Mouse (Mus musculus) embryonic stem cell, embryonic (primary cell): ENCODE results near the gene Yap1.
"Not testable (repeated sequence)": the region's sequence is repeated elsewhere in the genome, so short reads cannot be mapped to it uniquely, and the experiment has no call there.

ENCODE experiments used
- CTCF ChIA-PET, 4 experiments: fragments of 300-600 bp in 2 of 4; fragments of 350-600 bp in 2 of 4; sonication (Branson Sonifier 250); formaldehyde crosslinking; loops; one replicate each; lab custom pipeline; 2022; ENCODE audit warnings: inconsistent platforms in 2 of 4; lab: Charles Lee
- POLR2A ChIA-PET, 4 experiments: fragments of 300-600 bp in 2 of 4; fragments of 350-600 bp in 2 of 4; sonication (Branson Sonifier 250); formaldehyde crosslinking; loops; one replicate each; lab custom pipeline; 2022; ENCODE audit warnings: antibody characterized with exemption in 4 of 4, inconsistent platforms in 1 of 4; lab: Charles Lee

The Yap1 gene

GRCm38 (mm10) chr9:7902311-7902710, 102.1 kb downstream of the Yap1 start:
- POLR2A ChIA-PET = interaction anchor here in 2 of 4 experiments (0.5 to 3.3 kb wide), 8 partner anchors 25 to 138 kb away, joined by 3 to 13 read pairs (median 4); partner anchors contain the start of genes Birc2 (in 2 of the 2), Tmem123 (in 2 of the 2) and Birc3 (in 1 of the 2)
- CTCF ChIA-PET = interaction anchor here in 1 of 4 experiments (0.7 to 1.2 kb wide), 2 partner anchors 65 to 514 kb away, joined by 3 to 4 read pairs; partner anchors contain the start of gene Birc2

DNA sequence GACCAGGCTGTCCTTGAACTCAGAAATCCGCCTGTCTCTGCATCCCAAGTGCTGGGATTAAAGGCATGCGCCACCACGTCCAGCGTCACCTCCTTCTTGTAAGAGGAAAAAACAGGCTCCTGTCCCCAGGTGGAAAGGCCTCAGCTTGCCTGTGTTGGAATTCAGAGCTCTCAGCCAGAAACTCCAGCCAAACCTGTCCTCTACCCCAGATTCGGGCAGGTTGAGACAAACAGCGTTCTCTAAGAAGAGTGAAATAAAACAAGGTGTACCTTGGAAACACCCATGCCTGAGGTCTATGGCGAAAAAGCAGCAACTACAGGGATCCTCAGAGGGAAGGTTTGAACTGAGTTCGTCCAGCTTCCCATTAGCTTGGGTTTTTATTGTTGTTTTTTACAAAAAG, 103.4 kb downstream of the Yap1 start:
- POLR2A ChIA-PET = interaction anchor here in 2 of 4 experiments (0.5 to 3.3 kb wide), 4 partner anchors 29 to 65 kb away, joined by 3 to 13 read pairs (median 6); partner anchors contain the start of gene Birc2 (in 2 of the 2)

GRCm38 (mm10) chr9:7897502-7897901, 106.9 kb downstream of the Yap1 start:
- ChIA-PET POLR2A (no interaction called here), CTCF (interaction anchor here (0.5 to 1.5 kb wide), 14 partner anchors 10 to 302 kb away, joined by 3 to 8 read pairs (median 3); no protein-coding TSS in a partner anchor)

More for the DNA sequence above, 103.4 kb downstream of the Yap1 start:
- CTCF ChIA-PET = interaction anchor here in 2 of 4 experiments (1.1 to 1.4 kb wide), 2 partner anchors 28 kb away, joined by 3 to 4 read pairs; partner anchors contain the start of gene Birc3 (in 1 of the 2)

DNA sequence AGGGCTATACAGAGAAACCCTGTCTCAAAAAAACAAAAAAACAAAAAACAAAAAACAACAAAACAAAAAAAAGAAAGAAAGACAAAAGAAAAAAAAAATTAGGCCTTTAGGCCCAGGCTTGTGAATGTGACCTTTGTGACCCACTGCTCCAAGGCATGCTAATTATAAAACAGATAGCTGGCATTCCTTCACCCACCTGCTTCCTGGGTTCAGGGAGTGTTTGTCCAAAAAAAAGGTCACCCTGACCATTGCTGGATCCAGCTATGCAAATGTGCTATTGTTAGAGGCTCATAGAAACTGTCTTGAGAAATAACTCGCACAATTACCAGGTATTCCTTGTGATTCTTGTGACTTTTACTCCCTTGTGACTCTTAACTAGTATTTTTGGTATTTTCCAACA, 112.6 kb downstream of the Yap1 start:
- POLR2A ChIA-PET = interaction anchor here in 2 of 4 experiments (0.9 to 1.5 kb wide), 2 partner anchors 15 to 113 kb away, joined by 3 read pairs; no protein-coding TSS in a partner anchor
- CTCF ChIA-PET = not testable (repeated sequence)

DNA sequence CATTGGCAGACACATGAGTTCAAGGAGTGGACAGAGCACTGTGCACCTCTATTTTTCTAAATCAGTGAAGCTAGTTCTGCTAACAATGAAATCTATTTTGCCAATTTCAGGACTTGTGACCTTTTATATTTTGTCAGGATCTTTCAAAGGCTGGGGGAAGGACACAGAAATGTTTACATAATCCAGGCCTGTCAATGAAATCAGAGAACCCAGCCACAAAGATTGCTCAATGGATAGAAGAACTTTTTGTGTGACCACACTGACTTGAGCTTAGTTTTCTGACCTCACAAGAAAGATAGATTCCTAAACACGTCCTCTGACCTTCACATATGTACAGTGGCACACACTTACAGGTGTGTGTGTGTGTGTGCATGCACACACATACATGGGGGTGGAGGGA, 113.2 kb downstream of the Yap1 start:
- CTCF ChIA-PET = no interaction called here
- POLR2A ChIA-PET = interaction anchor here in 2 of 4 experiments (0.9 to 1.5 kb wide), 3 partner anchors 16 to 114 kb away, joined by 3 read pairs; partner anchors contain the start of gene Birc3 (in 1 of the 2)

- CTCF ChIA-PET = no interaction called here
- POLR2A ChIA-PET = no interaction called here
Measured at GRCm38 (mm10) chr9:7884346-7884745, 120.0 kb downstream of the Yap1 start.

DNA sequence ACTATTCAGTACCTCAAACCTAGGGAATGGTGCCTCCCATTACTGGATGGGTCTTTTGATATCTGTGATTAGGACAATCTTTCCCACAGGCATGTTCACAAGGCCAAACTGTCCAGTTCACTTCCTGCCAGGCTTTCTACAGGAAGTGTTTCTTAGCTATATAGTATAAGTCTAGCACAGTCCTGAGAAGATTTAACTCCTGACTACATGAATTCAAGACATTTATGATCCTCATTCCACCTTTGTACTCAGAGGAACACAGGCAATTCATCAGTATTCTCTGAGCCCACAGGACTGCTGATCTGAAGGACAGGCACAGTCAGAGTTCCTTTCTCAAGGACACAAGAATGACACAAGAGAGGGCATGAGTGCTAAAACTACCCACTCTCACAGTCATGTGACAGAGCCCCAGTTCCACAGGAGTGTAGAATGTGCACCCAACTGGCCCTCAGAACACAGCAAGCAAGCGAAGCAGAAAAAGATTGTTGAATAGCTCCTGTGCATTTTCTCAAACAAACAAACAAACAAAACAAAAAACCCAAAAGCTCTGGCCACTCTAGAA, 122.0 kb downstream of the Yap1 start:
- POLR2A ChIA-PET = interaction anchor here in 1 of 4 experiments (0.6 kb wide), 1 partner anchor 109 kb away, joined by 5 read pairs; no protein-coding TSS in a partner anchor
- CTCF ChIA-PET = no interaction called here
